Mouse (Mus musculus): ENCODE measurements around the gene Tpst1. TPM values are rescaled to one million over a fixed set of nuclear protein-coding genes. Genes with fewer than 3 reads are reported as not detected.

Tpst1 gene
- total RNA-seq, 2 experiments from 2014 or later, result 47.8 to 48.8 TPM

DNA sequence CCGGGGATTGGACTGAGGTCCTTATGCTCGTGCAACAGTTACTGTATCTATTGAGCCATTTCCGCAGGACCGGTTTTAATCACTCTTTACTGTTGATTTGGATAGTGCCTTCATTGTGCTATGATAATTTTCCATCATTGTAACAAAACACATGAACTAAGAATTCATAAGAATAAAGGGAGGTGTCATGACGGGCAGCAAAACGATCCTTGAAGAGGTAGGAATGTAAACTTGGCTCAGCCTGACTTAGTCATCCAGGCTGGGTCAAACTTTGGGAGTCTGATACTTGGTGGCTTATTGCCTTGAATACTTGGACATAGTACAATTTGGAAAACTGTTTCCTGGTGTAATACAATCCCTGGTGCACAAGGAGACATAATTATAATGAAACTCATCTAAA is 112.2 kb downstream of the Tpst1 start:
- DNase-seq, result no peak

Other genes with a start within 250 kb of the Tpst1 start
- 10 to 100 TPM; 34.1 to 56.5 TPM for gene Sumf2, start 226.3 kb upstream of the Tpst1 start, total RNA-seq (2021)
- 1,000 to 10,000 TPM; 1,014 to 1,053 TPM for gene Chchd2, start 185.9 kb upstream of the Tpst1 start, total RNA-seq (2021)
- 1 to 10 TPM in 1 of 2 experiments, under 1 TPM in 1; 0.99 to 2.3 TPM for gene Zbed5, start 177.6 kb upstream of the Tpst1 start, total RNA-seq (2021)
- gene Phkg1, start 174.8 kb upstream of the Tpst1 start, total RNA-seq (2021), result 1 to 10 TPM; 1.4 to 4.3 TPM
- 1 to 10 TPM; 4.3 to 6.1 TPM for gene Nupr1l, start 164.8 kb upstream of the Tpst1 start, total RNA-seq (2021)
- 10 to 100 TPM; 31.9 to 38.5 TPM for gene Vkorc1l1, start 131.4 kb upstream of the Tpst1 start, total RNA-seq (2021)
- 10 to 100 TPM; 48.1 to 53.8 TPM for gene Gusb, start 70.3 kb upstream of the Tpst1 start, total RNA-seq (2021)
- gene Asl, start 44.1 kb upstream of the Tpst1 start, total RNA-seq (2021), result 100 to 1,000 TPM in 1 of 2 experiments, 10 to 100 TPM in 1; 100.0 to 138 TPM
- gene Crcp, start 44.0 kb upstream of the Tpst1 start, total RNA-seq (2021), result 10 to 100 TPM; 27.2 to 39.6 TPM
- 10 to 100 TPM in 1 of 2 experiments, 1 to 10 TPM in 1; 8.6 to 14.6 TPM for gene Kctd7, start 71.5 kb downstream of the Tpst1 start, total RNA-seq (2021)
- gene Rabgef1, start 98.5 kb downstream of the Tpst1 start, total RNA-seq (2021), result 10 to 100 TPM; 39.3 to 47.9 TPM
- 10 to 100 TPM; 68.0 to 74.2 TPM for gene Tmem248, start 143.8 kb downstream of the Tpst1 start, total RNA-seq (2021)
- 100 to 1,000 TPM; 109 TPM for gene Sbds, start 182.2 kb downstream of the Tpst1 start, total RNA-seq (2021)
- 10 to 100 TPM; 28.1 to 32.3 TPM for gene Tyw1, start 182.3 kb downstream of the Tpst1 start, total RNA-seq (2021)